Mouse (Mus musculus): ENCODE measurements around the gene Vipas39. TPM values are rescaled to one million over a fixed set of nuclear protein-coding genes. Genes with fewer than 3 reads are reported as not detected.
"Not testable (repeated sequence)": the region's sequence is repeated elsewhere in the genome, so short reads cannot be mapped to it uniquely, and the experiment has no call there.

Vipas39 gene
- 0.06 TPM in 1 of 2 replicates, not detected in the other for polyA plus RNA-seq (2012)

DNA sequence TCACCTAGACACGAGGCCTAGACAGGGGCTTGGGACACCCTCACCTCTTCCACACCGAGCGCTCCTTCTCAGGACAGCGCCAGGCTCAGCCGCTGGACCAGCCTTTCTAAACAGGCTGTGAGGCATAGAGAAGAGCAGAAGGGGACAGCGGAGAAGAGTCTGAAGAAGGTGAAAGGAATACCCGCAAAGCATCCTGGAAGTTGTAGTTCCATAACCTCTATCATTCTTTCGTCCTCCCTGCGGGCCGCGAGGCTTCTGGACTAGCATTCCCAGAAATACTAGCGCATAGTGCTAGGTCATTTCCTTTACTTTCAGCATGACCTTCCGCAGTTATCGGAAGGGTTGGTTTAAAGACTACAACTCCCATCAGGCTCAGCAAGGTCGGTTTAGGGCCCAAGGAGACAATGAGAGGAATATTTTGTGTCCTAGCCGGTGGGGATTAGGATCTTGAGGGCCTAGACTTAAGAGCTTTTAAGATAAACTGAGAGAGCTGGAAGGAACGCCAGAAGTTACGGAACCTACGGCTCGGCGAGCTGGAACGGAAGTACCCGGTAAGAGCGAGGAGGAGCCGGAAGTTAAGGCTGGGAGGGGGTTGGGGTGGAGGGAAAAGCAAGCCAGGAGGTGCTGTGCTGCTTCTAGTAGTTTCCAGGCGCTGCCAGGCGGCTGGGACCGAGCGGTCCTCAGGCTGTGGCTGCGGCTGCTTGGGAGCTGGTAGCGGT is at the start of gene Vipas39, which contains the start of gene Ahsa1:
Vipas39 (minus strand) TSS at position 149 of the 719 bp plus-strand sequence.
Ahsa1 (plus strand) TSS at position 372 of the 719 bp plus-strand sequence.
- TF ChIP-seq TAL1 (IDR thresholded peaks at IDR 0.05; ENCODE audit: low read length) (no peak), GATA1 (IDR thresholded peaks at IDR 0.05; ENCODE audit: low read length) (peak; percentile 19; the same call in 1 of the 2 replicates)
- Histone ChIP-seq H3K36me3 (ENCODE audit: control insufficient read depth) (peaks cover 48% of the 10 kb centered on the region), H3K4me3 (replicated peaks) (peak within 1 kb of the TSS; percentile 87), H3K27me3 (ENCODE audit: control insufficient read depth) (no peaks in the 10 kb centered on the region), H3K4me1 (ENCODE audit: control insufficient read depth) (peaks cover 32% of the 10 kb centered on the region), H3K9me3 (ENCODE audit: control insufficient read depth, low read length) (no peaks in the 10 kb centered on the region)

DNA sequence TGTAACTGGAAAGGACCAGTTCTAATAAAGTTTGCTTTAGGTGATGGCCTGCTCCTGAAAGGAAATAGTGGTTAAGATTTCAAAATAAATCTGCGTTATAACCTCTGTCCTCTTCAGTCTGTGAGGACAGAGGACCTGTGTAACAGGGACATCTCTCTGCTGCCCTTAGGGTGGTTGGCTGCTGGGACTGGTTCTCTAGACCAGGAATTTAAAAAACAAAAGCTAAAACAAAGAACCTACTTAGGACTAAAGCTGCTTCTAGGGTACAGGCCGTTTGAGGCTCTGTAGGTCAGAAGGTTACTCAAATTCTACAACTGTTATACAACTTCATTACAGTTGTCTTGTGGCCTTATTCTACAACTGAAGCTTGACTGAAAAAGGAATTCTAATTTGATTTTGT is 47.0 kb upstream of the Vipas39 start:
- Histone ChIP-seq H3K27me3 (ENCODE audit: control insufficient read depth) (no peaks in the 10 kb centered on the region), H3K4me3 (replicated peaks) (no peak overlapping the region), H3K4me1 (ENCODE audit: control insufficient read depth) (no peaks in the 10 kb centered on the region), H3K36me3 (ENCODE audit: control insufficient read depth) (peaks cover 20% of the 10 kb centered on the region), H3K9me3 (ENCODE audit: control insufficient read depth, low read length) (no peaks in the 10 kb centered on the region)
- TF ChIP-seq GATA1 (IDR thresholded peaks at IDR 0.05; ENCODE audit: low read length) = no peak

DNA sequence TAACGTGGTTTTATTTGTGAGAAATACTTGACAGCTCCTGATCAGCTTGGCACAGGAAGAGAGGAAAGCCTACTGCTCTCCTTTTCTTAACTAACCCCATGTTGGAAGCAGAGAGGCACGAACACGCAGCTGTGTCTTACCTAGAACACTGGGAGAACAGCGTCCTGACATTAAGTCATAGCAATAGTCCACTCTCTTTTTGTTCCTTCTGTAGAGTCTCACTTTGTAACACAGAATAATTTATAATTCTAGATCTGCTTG is 40.5 kb upstream of the Vipas39 start:
- not testable (repeated sequence) for H3K27me3 ChIP-seq (ENCODE audit: control insufficient read depth); H3K9me3 ChIP-seq (ENCODE audit: control insufficient read depth, low read length); H3K4me1 ChIP-seq (ENCODE audit: control insufficient read depth); H3K4me3 ChIP-seq (replicated peaks)
- H3K36me3 ChIP-seq (ENCODE audit: control insufficient read depth) = peaks cover 15% of the 10 kb centered on the region

DNA sequence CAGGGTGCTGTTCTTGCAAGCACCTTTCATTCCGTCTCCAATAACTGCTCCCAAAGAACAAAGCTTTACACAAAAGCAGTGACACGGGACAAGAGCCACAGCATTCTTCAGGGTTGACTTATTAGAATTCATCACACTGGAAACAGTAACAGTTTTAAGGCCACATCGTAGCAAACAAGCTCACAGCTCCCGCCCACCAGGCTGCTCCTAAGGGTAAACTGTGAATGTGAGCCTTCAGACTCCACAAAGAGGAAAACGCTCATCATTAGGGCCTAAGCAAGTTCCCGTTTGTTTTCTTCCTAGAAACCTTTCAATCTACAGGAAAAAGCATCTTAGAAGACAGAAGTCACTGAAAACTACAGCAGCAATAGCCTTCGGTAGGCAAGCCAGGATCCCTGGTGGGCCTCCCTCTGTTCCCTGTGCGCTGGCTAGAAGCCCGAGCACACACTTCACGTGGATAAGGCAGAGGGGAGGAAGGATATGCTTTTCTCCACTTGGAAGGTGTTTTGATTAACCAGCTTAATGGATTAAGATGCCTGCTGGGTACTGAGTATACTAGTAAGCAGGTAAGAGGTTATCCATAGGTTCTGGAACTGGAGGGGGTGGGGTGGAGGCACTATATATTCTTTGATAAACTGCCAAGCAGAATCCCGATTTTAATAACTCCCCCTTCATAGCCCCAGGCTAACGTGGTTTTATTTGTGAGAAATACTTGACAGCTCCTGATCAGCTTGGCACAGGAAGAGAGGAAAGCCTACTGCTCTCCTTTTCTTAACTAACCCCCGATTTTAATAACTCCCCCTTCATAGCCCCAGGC is 39.9 kb upstream of the Vipas39 start:
- H3K4me3 ChIP-seq (replicated peaks) = no peak overlapping the region
- H3K4me1 ChIP-seq (ENCODE audit: control insufficient read depth) = no peaks in the 10 kb centered on the region
- peaks cover 15% of the 10 kb centered on the region for H3K36me3 ChIP-seq (ENCODE audit: control insufficient read depth)
- peaks cover 15% of the 10 kb centered on the region for H3K27me3 ChIP-seq (ENCODE audit: control insufficient read depth)
- H3K9me3 ChIP-seq (ENCODE audit: control insufficient read depth, low read length) = no peaks in the 10 kb centered on the region
- TF ChIP-seq GATA1 (IDR thresholded peaks at IDR 0.05; ENCODE audit: low read length) (no peak), TAL1 (IDR thresholded peaks at IDR 0.05; ENCODE audit: low read length) (no peak)

DNA sequence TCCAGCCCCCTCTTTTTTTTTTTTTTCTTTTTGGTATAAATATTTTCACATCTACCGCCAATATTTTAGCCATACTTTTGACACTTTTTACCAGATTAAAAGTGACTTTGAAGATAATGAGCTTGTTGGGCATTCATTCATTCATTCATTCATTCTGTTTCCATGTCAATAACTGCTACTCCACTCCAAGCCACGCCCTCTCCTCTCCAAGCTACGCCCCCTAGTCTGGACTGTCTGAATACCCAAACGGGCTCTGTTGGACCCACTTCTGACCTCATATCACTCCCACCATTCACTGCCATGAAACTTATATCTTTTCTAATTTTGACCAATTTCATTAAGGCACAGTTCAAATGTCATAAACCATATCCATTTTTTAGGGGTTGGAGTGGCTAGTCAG is 35.1 kb upstream of the Vipas39 start:
- H3K9me3 ChIP-seq (ENCODE audit: control insufficient read depth, low read length) = peaks cover 5% of the 10 kb centered on the region; the same call in 1 of the 2 replicates
- H3K36me3 ChIP-seq (ENCODE audit: control insufficient read depth) = no peaks in the 10 kb centered on the region
- H3K27me3 ChIP-seq (ENCODE audit: control insufficient read depth) = peaks cover 45% of the 10 kb centered on the region
- TF ChIP-seq GATA1 (IDR thresholded peaks at IDR 0.05; ENCODE audit: low read length) (no peak), TAL1 (IDR thresholded peaks at IDR 0.05; ENCODE audit: low read length) (no peak)
- peaks cover 15% of the 10 kb centered on the region for H3K4me1 ChIP-seq (ENCODE audit: control insufficient read depth)
- H3K4me3 ChIP-seq (replicated peaks) = no peak overlapping the region

DNA sequence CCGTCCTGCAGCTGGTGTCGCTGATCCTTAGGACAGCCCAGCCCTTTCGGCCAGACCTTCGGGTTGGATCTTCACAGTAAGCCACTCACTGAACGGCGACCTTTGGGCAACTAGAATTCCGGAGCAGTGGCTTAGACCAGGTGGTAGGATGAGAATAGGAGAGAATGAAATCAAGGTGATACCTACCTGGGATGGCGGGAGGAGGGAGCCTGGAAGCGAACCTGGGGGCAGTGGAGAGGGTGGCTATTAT is 34.3 kb upstream of the Vipas39 start:
- peak overlapping the region; percentile 60 for H3K4me3 ChIP-seq (replicated peaks)
- peaks cover 45% of the 10 kb centered on the region for H3K27me3 ChIP-seq (ENCODE audit: control insufficient read depth)
- H3K9me3 ChIP-seq (ENCODE audit: control insufficient read depth, low read length) = peaks cover 5% of the 10 kb centered on the region; the same call in 1 of the 2 replicates
- H3K36me3 ChIP-seq (ENCODE audit: control insufficient read depth) = no peaks in the 10 kb centered on the region
- no peak for TF ChIP-seq TAL1 (IDR thresholded peaks at IDR 0.05; ENCODE audit: low read length)
- TF ChIP-seq GATA1 (IDR thresholded peaks at IDR 0.05; ENCODE audit: low read length) = no peak
- H3K4me1 ChIP-seq (ENCODE audit: control insufficient read depth) = peaks cover 15% of the 10 kb centered on the region

DNA sequence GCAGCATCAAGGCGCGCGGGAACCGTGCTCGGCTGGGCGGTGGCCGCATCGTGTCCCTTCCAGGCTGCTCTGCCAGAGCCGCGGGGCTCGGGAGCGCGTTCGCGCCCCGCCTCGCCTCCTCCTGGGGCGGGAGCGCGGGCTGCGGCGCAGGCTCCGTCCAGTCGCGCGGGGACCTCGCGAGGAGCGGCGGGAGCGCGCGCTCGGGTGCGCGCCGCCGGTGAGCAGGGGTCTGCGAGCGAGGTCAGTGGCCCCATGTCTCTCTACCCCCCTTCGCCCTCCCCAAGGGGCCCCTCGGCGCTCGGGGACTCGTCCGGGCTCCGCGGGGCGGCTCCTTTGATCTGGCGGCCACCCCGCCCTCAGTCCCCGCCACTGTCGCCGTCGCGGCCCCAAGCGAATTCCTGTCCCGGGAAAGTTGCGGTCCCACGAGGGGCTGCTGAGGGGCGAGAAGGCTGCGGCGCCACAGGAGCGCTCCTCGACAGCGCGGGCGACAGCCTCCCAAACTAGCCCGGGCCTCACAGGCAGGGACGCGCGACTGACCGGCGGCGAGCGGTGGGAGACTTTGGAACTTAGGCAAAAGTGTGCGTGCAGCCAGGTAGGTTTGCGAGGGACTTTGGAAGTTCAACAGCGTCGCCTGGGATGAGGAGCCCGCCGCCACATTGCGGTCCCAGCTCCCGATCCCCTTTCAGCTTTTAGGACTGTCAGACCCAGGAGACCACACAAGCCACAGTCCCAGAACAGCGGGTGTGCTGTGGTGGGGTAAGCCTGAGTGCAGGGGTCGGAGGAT is 33.8 kb upstream of the Vipas39 start, which contains the start of gene Ism2:
Ism2 (minus strand) TSS at position 49 of the 784 bp plus-strand sequence.
- peaks cover 45% of the 10 kb centered on the region for H3K27me3 ChIP-seq (ENCODE audit: control insufficient read depth)
- peaks cover 5% of the 10 kb centered on the region; the same call in 1 of the 2 replicates for H3K9me3 ChIP-seq (ENCODE audit: control insufficient read depth, low read length)
- H3K4me3 ChIP-seq (replicated peaks) = peak within 1 kb of the TSS; percentile 60
- H3K4me1 ChIP-seq (ENCODE audit: control insufficient read depth) = peaks cover 15% of the 10 kb centered on the region
- H3K36me3 ChIP-seq (ENCODE audit: control insufficient read depth) = no peaks in the 10 kb centered on the region
- TF ChIP-seq TAL1 (IDR thresholded peaks at IDR 0.05; ENCODE audit: low read length) = no peak
- TF ChIP-seq GATA1 (IDR thresholded peaks at IDR 0.05; ENCODE audit: low read length) = no peak

DNA sequence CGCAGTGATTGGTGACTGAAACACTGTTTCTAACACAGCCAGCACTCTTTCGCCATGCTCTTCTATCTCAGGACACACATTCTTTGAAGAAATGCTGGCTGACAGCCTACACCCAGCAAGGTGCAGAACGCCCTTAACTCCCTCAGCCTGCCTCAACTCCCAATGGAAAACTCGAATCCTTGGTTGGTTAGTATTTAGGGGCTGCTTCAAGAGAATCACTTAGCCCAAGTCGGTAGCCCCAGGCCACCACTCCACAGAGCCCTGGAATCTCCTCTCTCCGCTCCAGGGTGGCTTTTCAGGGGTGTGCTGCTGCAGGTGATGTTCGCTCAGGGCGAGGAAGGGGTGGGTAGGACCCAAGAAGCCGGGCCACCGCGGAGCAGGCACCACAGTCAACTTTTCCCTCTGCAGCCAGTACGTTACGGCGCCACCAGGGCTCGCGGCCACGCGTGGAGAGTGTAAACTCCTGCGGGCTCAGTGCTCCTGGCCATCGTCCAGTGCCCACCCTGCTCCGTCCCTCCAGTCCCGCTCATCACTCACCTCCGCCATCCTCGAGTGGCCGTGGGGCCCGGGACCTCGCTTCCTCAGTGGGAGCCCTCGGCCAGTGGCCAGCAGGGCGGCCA is 33.1 kb upstream of the Vipas39 start:
- Histone ChIP-seq H3K36me3 (ENCODE audit: control insufficient read depth) (no peaks in the 10 kb centered on the region), H3K4me3 (replicated peaks) (peak overlapping the region; percentile 60), H3K27me3 (ENCODE audit: control insufficient read depth) (peaks cover 45% of the 10 kb centered on the region), H3K9me3 (ENCODE audit: control insufficient read depth, low read length) (peaks cover 5% of the 10 kb centered on the region; the same call in 1 of the 2 replicates), H3K4me1 (ENCODE audit: control insufficient read depth) (peaks cover 15% of the 10 kb centered on the region)
- no peak for TF ChIP-seq TAL1 (IDR thresholded peaks at IDR 0.05; ENCODE audit: low read length)
- TF ChIP-seq GATA1 (IDR thresholded peaks at IDR 0.05; ENCODE audit: low read length) = no peak

DNA sequence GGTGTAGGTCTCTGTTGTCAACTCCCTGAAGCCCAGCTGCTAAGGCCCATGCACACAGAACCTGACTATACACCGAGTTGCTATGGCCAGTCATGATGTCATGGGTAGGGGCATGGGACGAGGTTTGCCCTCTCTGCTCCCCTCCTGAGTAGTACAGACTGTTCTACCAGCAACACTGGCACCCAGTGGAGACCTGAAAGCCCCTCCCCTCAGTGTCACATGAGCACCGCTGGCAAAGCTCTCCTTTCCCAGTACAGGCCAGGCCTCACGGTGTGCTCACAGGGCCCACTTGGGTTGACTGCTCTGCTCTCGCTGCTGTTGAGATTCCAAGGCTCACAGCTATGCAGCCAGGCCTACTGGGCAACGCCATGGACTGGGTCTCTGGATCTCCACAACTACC is 27.9 kb upstream of the Vipas39 start:
- Histone ChIP-seq H3K4me1 (ENCODE audit: control insufficient read depth) (no peaks in the 10 kb centered on the region), H3K27me3 (ENCODE audit: control insufficient read depth) (peaks cover 10% of the 10 kb centered on the region), H3K9me3 (ENCODE audit: control insufficient read depth, low read length) (no peaks in the 10 kb centered on the region), H3K4me3 (replicated peaks) (no peak overlapping the region), H3K36me3 (ENCODE audit: control insufficient read depth) (no peaks in the 10 kb centered on the region)
- TF ChIP-seq TAL1 (IDR thresholded peaks at IDR 0.05; ENCODE audit: low read length) (no peak), GATA1 (IDR thresholded peaks at IDR 0.05; ENCODE audit: low read length) (no peak)

Measured in erythroblast, embryonic 14.5 days (primary cell).